Mouse (Mus musculus): ENCODE measurements around the gene Gtf2a1. TPM values are rescaled to one million over a fixed set of nuclear protein-coding genes. Genes with fewer than 3 reads are reported as not detected.

Gtf2a1 gene
- polyA plus RNA-seq, 1 experiment from 2014 or later = 28.7 TPM

DNA sequence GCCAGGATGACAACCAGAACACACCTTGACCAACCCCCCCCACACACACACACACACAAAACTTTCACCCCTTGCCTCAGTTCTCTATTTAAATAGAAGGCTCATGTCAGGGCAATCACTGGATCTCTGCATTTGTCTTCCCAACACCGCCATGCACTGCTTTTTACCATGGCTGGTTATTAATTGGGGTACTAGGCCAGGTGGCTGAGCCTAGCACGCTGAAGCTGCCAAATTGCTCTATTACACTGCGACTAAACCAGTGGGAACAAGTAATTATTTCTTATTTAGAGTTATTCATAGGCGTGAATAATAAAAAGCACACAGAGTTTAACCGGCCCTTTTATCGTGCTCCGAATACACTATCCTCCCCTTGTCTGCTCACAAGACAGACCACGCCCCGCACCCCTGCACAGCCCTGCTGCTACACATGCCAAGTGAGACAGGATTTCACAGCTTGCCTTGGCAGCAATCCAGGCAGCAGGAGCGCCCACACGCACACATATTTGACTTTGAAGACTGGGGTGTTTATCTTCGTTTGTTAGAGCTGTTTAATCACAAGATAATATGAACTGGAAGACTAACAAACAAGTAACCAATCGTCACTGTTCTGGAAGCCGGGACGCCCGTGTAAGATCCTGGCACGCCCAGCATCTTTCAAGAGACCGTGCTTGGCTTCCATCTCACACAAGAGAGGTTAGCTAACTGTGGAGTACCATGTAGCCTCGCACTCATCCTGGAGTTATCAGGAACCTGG lies 38.3 kb downstream of the Gtf2a1 start:
- WGBS (ENCODE audit: missing documents) = 89% methylated on average over 19 of the region's 19 CpGs
- Histone ChIP-seq H3K36me3 (ENCODE audit: inconsistent target) (no peaks in the 10 kb centered on the region), H3K4me3 (ENCODE audit: inconsistent target) (no peak overlapping the region), H3K79me2 (ENCODE audit: inconsistent target) (no peaks in the 10 kb centered on the region), H3K27ac (no peak overlapping the region)

DNA sequence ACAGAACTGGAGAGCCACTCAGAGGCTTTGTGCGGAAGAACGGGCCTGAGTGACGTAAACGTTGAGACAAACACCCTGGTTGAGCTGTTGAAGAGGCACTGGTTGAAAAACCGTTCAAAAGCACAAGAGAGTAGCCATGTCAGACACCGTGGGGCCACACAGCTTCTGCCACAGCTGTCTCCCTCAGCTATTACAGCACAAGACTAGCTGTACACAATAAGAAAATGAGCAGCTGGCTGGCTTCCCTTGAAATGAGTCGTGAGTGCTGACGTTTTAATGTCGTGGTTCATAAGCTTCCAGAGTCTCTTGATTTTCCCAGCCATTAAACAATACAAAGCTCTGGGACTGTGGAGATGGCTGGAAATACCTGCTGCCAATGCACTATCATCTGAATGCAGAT lies 40.8 kb downstream of the Gtf2a1 start:
- no peaks in the 10 kb centered on the region for H3K36me3 ChIP-seq (ENCODE audit: inconsistent target)
- WGBS (ENCODE audit: missing documents) = 91% methylated on average over 9 of the region's 9 CpGs
- H3K27ac ChIP-seq = no peak overlapping the region
- no peak overlapping the region for H3K4me3 ChIP-seq (ENCODE audit: inconsistent target)
- H3K79me2 ChIP-seq (ENCODE audit: inconsistent target) = no peaks in the 10 kb centered on the region

DNA sequence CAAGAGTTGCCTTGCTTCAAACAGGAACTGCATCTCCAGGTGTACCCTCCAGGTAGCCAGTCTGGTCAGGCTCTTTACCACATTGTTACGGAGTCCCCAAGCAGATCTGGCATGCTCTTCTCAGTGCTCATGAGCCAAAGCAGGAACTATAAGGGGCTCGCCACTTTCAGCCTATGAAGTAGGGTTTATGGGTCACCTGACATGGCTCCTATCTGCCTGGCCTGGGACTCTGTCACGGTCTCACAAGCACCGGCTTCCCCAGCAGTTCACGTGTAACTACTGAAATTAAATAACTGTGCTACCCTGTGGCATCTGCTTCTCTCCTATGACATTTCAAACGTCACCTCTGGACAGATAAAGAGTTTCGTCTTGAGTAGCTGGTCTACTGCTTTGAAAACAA lies 50.1 kb downstream of the Gtf2a1 start:
- H3K4me3 ChIP-seq (ENCODE audit: inconsistent target) = no peak overlapping the region
- no peaks in the 10 kb centered on the region for H3K36me3 ChIP-seq (ENCODE audit: inconsistent target)
- 97% methylated on average over 7 of the region's 7 CpGs for WGBS (ENCODE audit: missing documents)
- no peak overlapping the region for H3K27ac ChIP-seq
- H3K79me2 ChIP-seq (ENCODE audit: inconsistent target) = no peaks in the 10 kb centered on the region

DNA sequence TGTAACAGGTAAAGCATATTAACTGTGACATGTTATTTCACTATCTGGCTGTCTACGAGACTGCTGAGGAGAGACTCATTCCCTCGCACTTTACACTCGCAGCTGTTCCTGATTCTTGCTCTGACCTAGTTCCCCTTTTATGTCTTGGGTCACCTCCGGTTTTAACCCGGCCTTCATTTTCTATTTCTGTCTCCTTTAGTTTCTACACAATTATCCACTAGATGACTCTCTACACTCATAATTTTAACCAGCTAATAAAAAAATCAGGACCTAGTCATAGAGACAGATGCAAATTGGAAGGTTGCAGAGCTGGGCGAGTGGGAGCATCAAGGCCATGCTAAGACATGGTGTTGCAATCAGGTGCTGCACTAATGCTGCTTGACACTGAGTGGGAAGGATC lies 55.8 kb downstream of the Gtf2a1 start:
- no peak overlapping the region for H3K4me3 ChIP-seq (ENCODE audit: inconsistent target)
- 5% methylated on average over 6 of the region's 6 CpGs for WGBS (ENCODE audit: missing documents)
- H3K79me2 ChIP-seq (ENCODE audit: inconsistent target) = no peaks in the 10 kb centered on the region

DNA sequence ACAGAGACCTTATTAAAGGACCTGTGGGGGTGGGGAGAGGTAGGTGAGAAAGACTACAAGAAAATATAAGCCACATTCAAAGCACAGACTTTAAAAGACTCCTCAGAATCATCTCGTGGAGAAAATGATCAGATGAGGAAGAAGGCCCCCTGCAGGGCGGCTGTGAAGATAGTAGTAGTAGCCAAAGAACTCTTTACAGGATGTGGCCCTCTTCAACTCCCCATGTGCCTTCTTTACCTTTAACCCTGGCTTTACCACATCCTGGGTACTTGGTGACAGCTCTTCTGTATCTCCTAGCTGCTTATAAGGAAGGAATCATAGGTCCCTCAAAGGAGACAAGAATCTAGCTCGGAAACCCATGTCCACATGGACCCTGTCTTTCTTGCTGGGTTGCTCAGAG lies 66.7 kb downstream of the Gtf2a1 start:
- Histone ChIP-seq H3K79me2 (ENCODE audit: inconsistent target) (no peaks in the 10 kb centered on the region), H3K36me3 (ENCODE audit: inconsistent target) (no peaks in the 10 kb centered on the region), H3K4me3 (ENCODE audit: inconsistent target) (no peak overlapping the region), H3K27ac (no peak overlapping the region)
- WGBS (ENCODE audit: missing documents) = 60% methylated on average over 3 of the region's 3 CpGs

More for the DNA sequence above, 55.8 kb downstream of the Gtf2a1 start:
- no peak overlapping the region for H3K27ac ChIP-seq
- no peaks in the 10 kb centered on the region for H3K36me3 ChIP-seq (ENCODE audit: inconsistent target)

DNA sequence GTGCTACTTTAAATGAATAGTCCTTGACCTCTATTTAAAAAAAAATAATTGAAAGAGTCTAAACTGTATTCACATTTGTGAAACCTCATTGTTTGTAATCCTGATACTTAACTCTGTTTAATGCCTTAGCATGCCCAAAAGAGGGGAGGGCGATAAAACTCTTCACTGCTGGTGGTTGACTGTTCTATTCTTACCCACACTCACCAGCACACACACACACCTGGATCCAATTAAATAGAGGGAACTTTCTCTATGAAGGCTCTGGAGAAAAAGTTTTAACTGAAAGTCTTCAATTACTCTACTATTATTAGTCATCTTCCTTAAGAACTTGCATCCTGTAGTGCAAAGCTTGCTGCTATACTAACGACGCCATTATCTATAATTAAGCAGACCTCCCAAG lies 72.5 kb downstream of the Gtf2a1 start:
- no peaks in the 10 kb centered on the region for H3K79me2 ChIP-seq (ENCODE audit: inconsistent target)
- H3K4me3 ChIP-seq (ENCODE audit: inconsistent target) = no peak overlapping the region
- 89% methylated on average over 3 of the region's 3 CpGs for WGBS (ENCODE audit: missing documents)
- H3K36me3 ChIP-seq (ENCODE audit: inconsistent target) = no peaks in the 10 kb centered on the region
- H3K27ac ChIP-seq = no peak overlapping the region

DNA sequence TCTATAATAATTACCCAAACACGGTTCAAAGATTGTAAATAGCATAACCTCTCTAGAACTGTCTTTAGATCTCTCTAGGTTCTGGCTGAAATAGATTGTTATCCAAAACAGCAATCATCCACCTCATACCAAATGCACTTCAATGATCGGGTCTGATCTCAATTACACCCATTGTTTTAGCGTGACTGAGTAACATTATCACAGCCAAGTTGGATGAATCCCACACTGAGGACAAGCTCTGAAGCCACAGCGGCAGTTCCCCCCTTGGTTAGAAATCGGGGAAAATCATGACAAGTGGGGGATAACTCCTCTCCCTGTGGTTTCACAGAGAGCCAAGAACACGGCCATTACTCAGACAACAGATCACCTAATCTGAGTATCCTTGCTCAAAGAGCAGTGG lies 76.3 kb downstream of the Gtf2a1 start:
- no peaks in the 10 kb centered on the region for H3K79me2 ChIP-seq (ENCODE audit: inconsistent target)
- WGBS (ENCODE audit: missing documents) = 93% methylated on average over 6 of the region's 6 CpGs
- no peak overlapping the region for H3K4me3 ChIP-seq (ENCODE audit: inconsistent target)
- H3K27ac ChIP-seq = no peak overlapping the region
- no peaks in the 10 kb centered on the region for H3K36me3 ChIP-seq (ENCODE audit: inconsistent target)

DNA sequence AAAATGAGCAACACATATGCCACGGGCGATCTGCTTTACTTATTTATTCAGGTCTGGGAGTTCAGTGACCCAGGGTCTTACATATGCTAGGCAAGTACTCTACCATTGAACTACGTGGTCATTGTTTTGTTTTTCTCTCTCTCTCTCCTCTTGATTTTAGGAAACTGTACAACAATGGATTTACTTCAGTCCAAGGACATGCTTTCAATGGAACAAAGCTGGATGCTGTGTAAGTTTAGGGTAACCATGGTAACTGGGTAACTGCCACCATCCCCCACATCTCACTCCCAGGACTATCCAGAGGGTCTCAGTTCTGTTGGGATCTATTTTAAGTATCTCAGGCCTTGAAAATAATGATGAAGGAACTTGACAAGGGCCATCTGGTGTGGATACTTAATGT lies 78.5 kb downstream of the Gtf2a1 start:
- no peaks in the 10 kb centered on the region for H3K79me2 ChIP-seq (ENCODE audit: inconsistent target)
- no peak overlapping the region for H3K4me3 ChIP-seq (ENCODE audit: inconsistent target)
- no peak overlapping the region for H3K27ac ChIP-seq
- no peaks in the 10 kb centered on the region for H3K36me3 ChIP-seq (ENCODE audit: inconsistent target)
- 82% methylated on average over 3 of the region's 3 CpGs for WGBS (ENCODE audit: missing documents)

Other genes with a start within 250 kb of the Gtf2a1 start
- 5.3 to 17.9 TPM (median 7.8 TPM) in 3 replicates for gene Cep128, start 206.1 kb downstream of the Gtf2a1 start, polyA plus RNA-seq (2018)
- gene Tshr, start 205.9 kb downstream of the Gtf2a1 start, polyA plus RNA-seq (2018) = not detected in 3 replicates
- gene Ston2, start 197.9 kb upstream of the Gtf2a1 start, polyA plus RNA-seq (2018) = 3.0 to 5.3 TPM (median 5.0 TPM) in 3 replicates